Mouse (Mus musculus) mouse embryonic stem cell (cell line): ENCODE data around the gene 1700013G24Rik.
"Not testable (repeated sequence)": the region's sequence is repeated elsewhere in the genome, so short reads cannot be mapped to it uniquely, and the experiment has no call there.

Source experiments
- in situ Hi-C, 2 experiments: fragments of 300-500 bp; cut with MboI; formaldehyde crosslinking; loops; 1 replicate in 1 of 2; 3 replicates in 1 of 2; pipeline ENCODE4 v1.14.3; 2019 to 2020; ENCODE audit warnings: low sequenced_read_pairs in 2 of 2, low pct_unique_long_range_greater_than_20kb in 1 of 2, mixed read lengths in 1 of 2; ENCODE audit not compliant: unreplicated experiment in 1 of 2

1700013G24Rik gene

DNA sequence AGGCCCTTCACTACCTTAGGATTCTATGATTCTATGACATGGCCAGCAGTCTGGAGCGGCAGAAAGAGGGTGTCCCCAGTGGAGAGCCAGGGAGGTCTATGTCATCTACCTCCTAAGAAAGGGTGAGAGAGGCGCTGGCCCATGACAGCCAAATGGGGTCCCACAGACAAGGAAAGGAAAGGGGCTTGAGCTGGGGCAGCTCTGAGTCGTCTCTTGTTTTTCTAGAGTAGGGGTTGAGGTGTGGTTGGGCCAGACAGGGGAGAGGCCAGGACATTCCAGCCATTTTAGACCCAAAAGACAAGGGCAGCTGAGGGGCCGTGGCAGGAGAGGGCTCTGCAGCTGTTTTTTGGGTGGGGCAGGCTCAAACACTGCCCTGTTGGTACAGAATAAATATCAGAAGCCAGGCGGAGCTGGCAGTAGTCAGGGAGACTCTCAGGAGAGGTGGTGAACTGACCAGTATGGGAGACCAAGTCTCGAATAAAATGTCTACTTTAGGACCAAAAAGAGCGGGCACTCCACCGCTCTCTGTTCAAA is at the start of gene 1700013G24Rik:
1700013G24Rik (plus strand) TSS at position 51 of the 534 bp plus-strand sequence.
- in situ Hi-C loops: no loop called here

DNA sequence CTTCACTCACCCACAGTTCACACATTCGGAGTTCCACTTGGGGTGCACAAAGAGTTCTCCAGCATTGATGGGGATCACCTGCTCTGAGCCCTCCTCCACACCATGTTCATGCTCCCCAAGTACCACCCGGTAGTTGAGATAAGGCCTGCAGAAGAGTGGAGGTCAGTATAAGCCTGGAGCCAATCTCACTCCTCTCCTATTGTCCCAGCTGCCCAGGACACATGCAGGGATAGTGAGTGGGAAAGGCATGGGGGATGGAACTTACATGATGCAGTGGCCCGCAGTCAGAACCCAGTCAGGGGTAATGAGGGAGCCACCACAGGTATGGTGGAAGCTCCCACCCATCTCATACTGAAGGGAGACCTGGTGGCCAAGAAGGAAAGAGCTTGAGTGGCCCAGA is 47.5 kb upstream of the 1700013G24Rik start:
- in situ Hi-C loops: loop anchor here in 1 of 2 experiments (25.0 kb wide), 1 partner anchor 318 kb away; no protein-coding TSS in a partner anchor

DNA sequence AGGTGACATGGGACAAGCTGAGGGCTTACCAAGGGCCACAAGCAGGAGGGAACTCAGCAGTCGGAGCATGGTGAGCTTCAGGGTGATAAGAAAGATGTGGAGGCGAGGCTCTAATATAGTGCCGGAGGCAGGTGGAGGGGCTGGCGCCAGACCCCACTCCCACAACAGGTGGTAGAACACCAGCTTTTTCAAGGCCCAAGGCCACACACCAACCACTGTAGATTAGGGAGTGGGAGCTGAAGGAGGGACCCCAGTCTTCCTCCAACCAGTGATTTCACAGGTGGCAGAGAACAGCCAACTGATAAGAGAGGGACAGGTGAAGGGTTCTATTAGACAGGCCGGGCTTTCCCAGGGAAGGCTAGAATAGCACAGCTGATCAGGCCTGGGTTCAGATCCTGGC is 43.4 kb upstream of the 1700013G24Rik start, which contains the start of gene Cela3a:
Cela3a (minus strand) TSS at position 101 of the 400 bp plus-strand sequence.
- in situ Hi-C loops: loop anchor here in 1 of 2 experiments (25.0 kb wide), 1 partner anchor 322 kb away; no protein-coding TSS in a partner anchor

- in situ Hi-C loops: loop anchor here in 1 of 2 experiments (25.0 kb wide), 1 partner anchor 325 kb away; no protein-coding TSS in a partner anchor
Measured at GRCm38 (mm10) chr4:137412185-137412709, 40.8 kb upstream of the 1700013G24Rik start.

DNA sequence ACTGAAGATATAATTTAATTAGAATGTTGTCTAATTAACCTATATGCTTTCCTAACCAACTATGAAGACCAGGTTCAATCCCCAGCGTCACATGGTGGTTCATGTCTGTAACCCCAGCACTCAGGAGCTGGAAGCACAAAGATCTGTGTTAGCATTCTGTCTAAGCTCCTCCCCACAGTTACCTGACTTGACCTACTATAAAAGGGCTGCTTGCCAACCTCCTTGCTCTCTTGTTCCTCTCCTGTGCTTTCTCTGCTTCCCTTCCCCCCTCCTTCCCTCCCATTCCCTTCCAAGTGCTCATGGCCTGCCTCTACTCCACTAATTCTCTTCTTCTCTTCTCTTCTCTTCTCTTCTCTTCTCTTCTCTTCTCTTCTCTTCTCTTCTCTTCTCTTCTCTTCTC is 38.1 kb upstream of the 1700013G24Rik start:
- in situ Hi-C loops: loop anchor here in 1 of 2 experiments (25.0 kb wide), 1 partner anchor 328 kb away; no protein-coding TSS in a partner anchor

GRCm38 (mm10) chr4:137417712-137418564 is 35.1 kb upstream of the 1700013G24Rik start:
- in situ Hi-C loops: loop anchor here in 1 of 2 experiments (25.0 kb wide), 1 partner anchor 331 kb away; no protein-coding TSS in a partner anchor

GRCm38 (mm10) chr4:137430502-137430901 is 22.6 kb upstream of the 1700013G24Rik start, which contains the start of gene Cela3b:
TSS of gene Cela3b (minus strand) at chr4:137430540.
- in situ Hi-C loops: no loop called here

GRCm38 (mm10) chr4:137432700-137433550 is 20.2 kb upstream of the 1700013G24Rik start:
- in situ Hi-C loops: not testable (repeated sequence)

- in situ Hi-C loops: no loop called here
Measured at GRCm38 (mm10) chr4:137436979-137437669, 16.0 kb upstream of the 1700013G24Rik start.

DNA sequence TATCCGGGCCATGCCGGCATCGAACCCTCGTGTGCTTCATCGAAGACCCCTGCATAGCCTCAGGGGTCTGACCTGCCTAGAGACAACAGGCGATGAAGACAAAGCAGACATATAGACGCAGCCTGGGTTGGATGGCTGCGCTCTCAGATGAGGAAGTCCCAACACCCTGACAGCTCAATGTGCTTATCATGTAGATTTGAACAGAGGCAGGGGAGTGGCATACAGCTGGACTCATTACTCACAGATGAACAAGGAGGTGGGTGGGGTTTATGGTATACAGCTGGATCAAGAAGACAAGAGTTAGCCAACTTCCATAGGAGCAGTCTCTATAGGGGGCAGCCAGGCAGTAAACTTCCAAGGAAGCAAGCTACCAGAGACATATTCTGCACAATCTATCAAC is 14.2 kb upstream of the 1700013G24Rik start:
- in situ Hi-C loops: no loop called here

DNA sequence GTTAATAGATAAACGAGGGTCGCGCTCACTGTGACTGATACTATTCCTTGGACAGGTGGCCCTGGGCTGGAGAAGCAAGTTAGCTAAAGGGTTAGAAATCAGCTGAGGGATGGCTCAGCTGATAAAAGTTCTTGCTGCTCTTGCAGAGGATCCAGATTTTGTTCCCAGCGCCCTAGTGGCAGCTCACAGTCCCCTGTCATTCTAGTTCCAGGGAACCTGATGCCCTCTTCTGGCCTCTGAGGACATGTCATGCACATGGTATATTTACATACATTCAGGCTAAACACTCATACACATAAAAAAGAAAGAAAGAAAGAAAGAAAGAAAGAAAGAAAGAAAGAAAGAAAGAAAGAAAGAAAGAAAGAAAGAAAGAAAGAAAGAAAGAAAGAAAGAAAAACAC is 11.8 kb upstream of the 1700013G24Rik start:
- in situ Hi-C loops: loop anchor here in 1 of 2 experiments (5.0 kb wide), 1 partner anchor 136 kb away; no protein-coding TSS in a partner anchor

- in situ Hi-C loops: loop anchor here in 1 of 2 experiments (5.0 kb wide), 1 partner anchor 134 kb away; no protein-coding TSS in a partner anchor
Measured at GRCm38 (mm10) chr4:137443625-137444024, 9.5 kb upstream of the 1700013G24Rik start.

- in situ Hi-C loops: no loop called here
Measured at GRCm38 (mm10) chr4:137445881-137446280, 7.2 kb upstream of the 1700013G24Rik start.

DNA sequence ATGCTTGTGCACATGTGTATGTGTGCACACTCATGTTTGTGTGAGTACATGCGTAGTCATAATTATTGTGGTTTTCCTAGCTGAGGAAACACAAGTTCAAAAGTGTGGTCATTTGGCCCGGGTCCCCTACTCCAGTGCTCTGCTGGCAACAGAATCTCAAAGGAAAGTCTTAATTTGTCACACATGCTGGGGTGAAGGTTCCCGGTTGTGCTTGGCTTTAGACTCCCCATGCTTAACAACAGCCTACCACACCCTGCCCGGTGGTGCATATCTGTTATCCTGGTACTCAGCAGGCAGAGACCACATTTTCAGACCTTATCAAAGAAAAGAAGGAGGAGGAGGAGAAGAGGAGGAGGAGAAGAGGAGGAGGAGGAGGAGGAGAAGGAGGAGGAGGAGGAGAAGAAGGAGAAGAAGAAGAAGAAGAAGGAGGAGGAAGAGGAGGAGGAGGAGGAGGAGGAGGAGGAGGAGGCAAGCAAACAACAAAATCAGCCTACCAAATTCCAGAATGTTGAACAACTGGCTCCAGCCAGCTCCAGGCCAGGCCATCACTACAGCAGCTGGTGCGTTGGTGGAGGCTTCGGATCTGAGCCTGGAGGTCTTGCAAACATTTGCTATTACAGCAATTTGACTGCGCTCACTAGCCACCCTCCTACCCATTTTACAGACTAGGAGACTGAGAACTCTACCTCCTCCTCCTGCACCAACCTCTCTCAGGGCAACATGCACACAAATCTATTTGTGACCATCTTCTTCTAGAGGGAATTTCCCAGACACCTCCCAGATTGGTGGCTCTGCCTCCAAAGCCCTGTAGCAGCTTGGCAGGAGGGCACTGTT is 5.5 kb upstream of the 1700013G24Rik start:
- in situ Hi-C loops: no loop called here

DNA sequence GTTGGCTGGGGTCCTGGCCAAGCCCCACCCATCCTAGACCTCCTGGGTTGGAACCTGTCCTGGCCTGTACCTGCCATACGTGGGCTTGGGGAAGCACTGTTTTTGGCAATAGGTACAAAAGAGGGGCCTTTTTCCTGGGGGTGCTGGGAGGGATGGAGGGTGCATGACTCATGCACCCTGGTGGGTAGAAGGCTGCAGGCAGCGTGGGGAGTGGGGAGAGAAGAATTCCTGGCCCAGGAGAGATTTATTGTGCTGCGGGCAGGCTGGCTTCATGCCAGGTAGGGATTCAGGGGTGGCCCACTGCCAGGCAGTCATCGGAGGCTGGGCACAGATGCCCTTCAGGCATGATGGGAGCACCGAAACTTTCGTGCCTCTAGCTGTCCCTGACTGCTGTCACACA is 4.9 kb upstream of the 1700013G24Rik start:
- in situ Hi-C loops: no loop called here

DNA sequence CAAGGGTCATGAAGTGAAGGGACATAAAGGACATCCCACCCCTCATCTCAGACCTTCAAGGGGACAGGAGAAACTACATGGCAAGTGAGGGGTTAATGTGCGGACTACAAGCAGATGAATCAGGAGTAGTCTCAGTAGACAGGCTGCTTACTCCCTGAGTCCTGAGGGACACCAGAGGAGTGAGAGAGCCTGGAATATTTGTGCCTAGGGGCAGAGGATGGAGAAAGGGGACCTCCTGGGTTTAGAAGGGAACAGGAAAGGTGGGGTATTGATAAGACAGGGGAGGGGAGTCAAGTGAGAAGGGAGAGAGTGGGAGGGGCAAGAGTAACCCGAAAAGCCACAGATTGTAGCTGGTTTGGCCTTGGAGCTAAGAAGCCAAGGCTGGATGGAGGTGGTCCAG is 4.4 kb upstream of the 1700013G24Rik start:
- in situ Hi-C loops: no loop called here

- in situ Hi-C loops: no loop called here
Measured at GRCm38 (mm10) chr4:137449132-137449531, 4.0 kb upstream of the 1700013G24Rik start.
